In genomic region chr6:91116244-91117145, GRCm38 (mm10) we compare ENCODE assay signal across 7 mouse cellular contexts. TPM values are rescaled to one million over a fixed set of nuclear protein-coding genes. Genes with fewer than 3 reads are reported as not detected.
DNase-seq lines count a peak whose midpoint lies in the region; ATAC-seq lines count a peak whose summit lies in the region.

TSS of gene Nup210 (minus strand) at chr6:91116829.

- WGBS in embryonic facial prominence, embryonic 11.5 days = under 1% methylated on average over 82 of the region's 93 CpGs
- WGBS in limb, embryonic 11.5 days = under 1% methylated on average over 88 of the region's 93 CpGs
- under 1% methylated on average over 88 of the region's 93 CpGs for WGBS in midbrain, embryonic 14.5 days

- H3K4me2 ChIP-seq in embryonic facial prominence, embryonic 11.5 days (ENCODE audit: low read depth, low read length) = peak within 1 kb of the TSS; percentile 97
- peak within 1 kb of the TSS; percentile 99 for H3K4me2 ChIP-seq in limb, embryonic 11.5 days (ENCODE audit: low read depth, severe bottlenecking)
- H3K4me2 ChIP-seq in midbrain, embryonic 14.5 days (ENCODE audit: low read length) = peak within 1 kb of the TSS; percentile 72

- ATAC-seq in embryonic facial prominence, embryonic 11.5 days (replicated peaks; ENCODE audit: insufficient number of reproducible peaks, low FRiP score, low TSS enrichment, low read depth) = peak; percentile 97
- peak; percentile 96 for ATAC-seq in limb, embryonic 11.5 days (ENCODE audit: insufficient number of reproducible peaks, low FRiP score, low TSS enrichment, low read depth)
- peak; percentile 96 for ATAC-seq in midbrain, embryonic 14.5 days (ENCODE audit: low FRiP score, low TSS enrichment)

- peak within 1 kb of the TSS; percentile 64 for H3K9ac ChIP-seq in embryonic facial prominence, embryonic 11.5 days (replicated peaks; ENCODE audit: low read length)
- peak within 1 kb of the TSS; percentile 68 for H3K9ac ChIP-seq in limb, embryonic 11.5 days (ENCODE audit: low read length)
- H3K9ac ChIP-seq in midbrain, embryonic 14.5 days (replicated peaks; ENCODE audit: low read length) = peak within 1 kb of the TSS; percentile 76

- H3K27ac ChIP-seq in embryonic facial prominence, embryonic 11.5 days (replicated peaks; ENCODE audit: low read depth, low read length) = no peak within 1 kb of the TSS
- H3K27ac ChIP-seq in limb, embryonic 11.5 days (replicated peaks; ENCODE audit: low read depth, low read length) = no peak within 1 kb of the TSS
- peak within 1 kb of the TSS; percentile 90 for H3K27ac ChIP-seq in midbrain, embryonic 14.5 days (replicated peaks; ENCODE audit: low read depth, low read length)

- peak within 1 kb of the TSS; percentile 65 for H3K4me3 ChIP-seq in embryonic facial prominence, embryonic 11.5 days (ENCODE audit: low read depth, low read length)
- H3K4me3 ChIP-seq in limb, embryonic 11.5 days (ENCODE audit: low read depth, low read length) = peak within 1 kb of the TSS; percentile 49
- H3K4me3 ChIP-seq in midbrain, embryonic 14.5 days (replicated peaks; ENCODE audit: low read depth, low read length) = peak within 1 kb of the TSS; percentile 66

- H3K9me3 ChIP-seq in embryonic facial prominence, embryonic 11.5 days (replicated peaks; ENCODE audit: control insufficient read depth, low read length) = no peaks in the 10 kb centered on the region
- no peaks in the 10 kb centered on the region for H3K9me3 ChIP-seq in limb, embryonic 11.5 days (ENCODE audit: control insufficient read depth, low read length)
- no peaks in the 10 kb centered on the region for H3K9me3 ChIP-seq in midbrain, embryonic 14.5 days (ENCODE audit: control insufficient read depth, low read length)

- no peaks in the 10 kb centered on the region; the same call in 1 of the 2 replicates for H3K4me1 ChIP-seq in embryonic facial prominence, embryonic 11.5 days (ENCODE audit: control insufficient read depth, insufficient read depth, low read length)
- H3K4me1 ChIP-seq in limb, embryonic 11.5 days (ENCODE audit: control insufficient read depth, insufficient read depth, low read length) = peaks cover 3% of the 10 kb centered on the region; the same call in 1 of the 2 replicates
- H3K4me1 ChIP-seq in midbrain, embryonic 14.5 days (ENCODE audit: control insufficient read depth, insufficient read depth, low read length) = peaks cover 26% of the 10 kb centered on the region

- H3K36me3 ChIP-seq in embryonic facial prominence, embryonic 11.5 days (replicated peaks; ENCODE audit: control insufficient read depth, insufficient read depth, low read depth, low read length) = no peaks in the 10 kb centered on the region
- H3K36me3 ChIP-seq in limb, embryonic 11.5 days (ENCODE audit: control insufficient read depth, insufficient read depth, low read length) = no peaks in the 10 kb centered on the region
- H3K36me3 ChIP-seq in midbrain, embryonic 14.5 days (ENCODE audit: control insufficient read depth, insufficient read depth, low read length) = no peaks in the 10 kb centered on the region

- peak; percentile 97 for DNase-seq in adrenal gland, postnatal 14 days
- DNase-seq in embryonic facial prominence, embryonic 11.5 days (ENCODE audit: low spot score) = peak; percentile 92
- peak; percentile 99 for DNase-seq in heart, adult 11 months
- peak; percentile 96 for DNase-seq in kidney, adult 18-20 months
- peak; percentile 88 for DNase-seq in limb, embryonic 11.5 days (ENCODE audit: low spot score)
- DNase-seq in midbrain, embryonic 14.5 days = peak; percentile 98
- DNase-seq in spleen, adult 18-20 months = peak; percentile 85 to 96

- H3K27me3 ChIP-seq in embryonic facial prominence, embryonic 11.5 days (ENCODE audit: control insufficient read depth, insufficient read depth, low read length) = peaks cover 3% of the 10 kb centered on the region
- H3K27me3 ChIP-seq in limb, embryonic 11.5 days (ENCODE audit: control insufficient read depth, insufficient read depth, low read length) = peaks cover 4% of the 10 kb centered on the region; the same call in 1 of the 2 replicates
- H3K27me3 ChIP-seq in midbrain, embryonic 14.5 days (ENCODE audit: control insufficient read depth, insufficient read depth, low read length) = no peaks in the 10 kb centered on the region

RNA-seq across cellular contexts. Expression of gene Nup210, which starts in this region (rescaled TPM):
- total RNA-seq in adrenal gland, postnatal 14 days (2021) = 9.4 and 16.7 TPM in 2 replicates
- polyA plus RNA-seq in embryonic facial prominence, embryonic 11.5 days (2014; fragmentation: Nextera tagmentation; extraction: Ambion mirVana) = 6.7 and 8.9 TPM in 2 replicates
- 4.3 and 4.4 TPM in 2 replicates for polyA plus RNA-seq in limb, embryonic 11.5 days (2014; fragmentation: Nextera tagmentation; extraction: Ambion mirVana)
- 17.1 and 28.0 TPM in 2 replicates for polyA plus RNA-seq in midbrain, embryonic 14.5 days (2014; fragmentation: Nextera tagmentation; extraction: Ambion mirVana)
